Mouse (Mus musculus) embryo, embryonic 11 days (tissue): Measurements from ENCODE around the gene Tpp2.
A peak's percentile ranks its signal among the peaks of the same experiment; 100 is the strongest.
"Not testable (repeated sequence)": the region's sequence is repeated elsewhere in the genome, so short reads cannot be mapped to it uniquely, and the experiment has no call there.

ENCODE experiments used
- DNase-seq: peaks from one replicate; pipeline ENCODE4 v3.0.0-alpha.2; 2015

Gene Tpp2

DNA sequence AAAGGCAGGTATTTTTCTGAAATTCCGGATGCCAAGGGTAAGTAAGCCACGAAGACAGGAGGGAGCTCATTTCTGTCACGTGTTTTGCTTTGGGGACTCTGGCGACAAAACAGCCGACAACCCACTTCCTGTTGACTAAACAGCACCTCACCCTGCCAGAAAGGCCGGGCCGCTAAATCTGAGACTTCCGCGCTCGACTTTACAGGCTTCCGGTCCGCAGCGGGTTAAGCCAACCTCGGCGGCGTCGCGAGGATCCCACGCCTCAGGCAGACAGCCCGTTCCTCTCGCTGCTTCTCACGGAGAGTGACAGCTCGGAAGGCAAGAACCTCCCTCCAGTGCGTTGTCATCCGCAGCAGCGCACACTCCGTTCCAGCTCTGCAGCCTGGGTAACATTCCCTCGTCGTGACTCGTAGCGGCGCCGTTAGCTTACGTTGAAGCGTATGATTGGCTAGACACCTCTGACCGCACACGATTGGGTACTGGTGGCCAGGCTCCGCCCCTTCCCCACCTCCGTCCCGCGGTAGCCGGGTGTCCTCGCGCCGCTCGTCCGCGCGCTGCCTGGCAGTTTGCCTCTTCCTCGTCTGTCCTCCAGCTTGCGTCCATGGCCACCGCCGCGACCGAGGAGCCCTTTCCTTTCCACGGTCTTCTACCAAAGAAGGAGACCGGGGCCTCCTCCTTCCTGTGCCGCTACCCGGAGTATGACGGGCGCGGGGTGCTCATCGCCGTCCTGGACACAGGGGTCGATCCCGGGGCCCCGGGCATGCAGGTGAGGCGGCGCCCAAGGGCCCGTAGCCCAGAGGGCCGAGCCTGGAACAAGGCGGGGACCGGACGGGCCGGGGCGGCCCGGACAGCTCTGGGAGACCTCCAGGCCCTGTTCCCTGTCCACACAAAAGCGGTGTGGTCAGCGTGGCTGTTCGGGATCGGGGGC is at the start of gene Tpp2:
Gene Tpp2 (plus strand): TSS at position 160 of the 928 bp plus-strand sequence.
- DNase-seq, result peak; percentile 99

DNA sequence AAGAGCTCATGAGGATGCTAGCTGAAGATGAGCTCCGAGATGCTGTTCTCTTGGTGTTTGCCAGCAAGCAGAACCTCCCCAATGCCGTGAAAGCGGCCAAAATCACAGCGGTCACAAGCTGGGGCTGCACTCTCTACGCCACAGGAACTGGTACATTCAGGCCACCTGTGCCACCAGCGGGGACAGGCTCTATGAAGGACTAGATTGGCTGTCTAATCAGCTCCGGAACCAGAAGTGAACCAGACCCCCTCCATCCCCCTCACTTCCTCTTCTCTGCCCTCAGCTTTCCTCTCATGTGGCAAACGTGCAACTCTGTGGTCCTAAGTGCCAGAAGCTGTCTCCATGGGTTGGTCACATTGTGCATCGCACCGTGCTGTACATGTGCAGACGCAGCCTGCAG is 45.1 kb upstream of the Tpp2 start:
- not testable (repeated sequence) for DNase-seq

DNA sequence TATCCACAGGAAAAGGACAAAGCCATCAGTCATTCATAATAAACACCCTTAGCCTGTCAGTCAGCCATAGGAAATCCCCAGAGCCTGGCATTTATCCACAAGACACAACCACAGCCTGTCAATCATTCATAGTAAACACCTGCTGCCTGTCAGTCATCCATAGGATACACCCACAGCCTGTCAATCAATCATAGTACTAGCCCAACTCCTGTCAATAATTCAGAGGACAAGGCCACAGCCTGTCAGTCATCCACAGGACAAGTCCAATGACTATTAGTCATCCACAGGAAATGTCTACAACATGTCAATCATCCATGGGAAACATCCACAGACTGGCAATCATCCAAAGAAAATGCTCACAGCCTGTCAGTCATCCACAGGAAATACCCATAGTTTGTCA is 37.7 kb upstream of the Tpp2 start:
- no peak for DNase-seq

DNA sequence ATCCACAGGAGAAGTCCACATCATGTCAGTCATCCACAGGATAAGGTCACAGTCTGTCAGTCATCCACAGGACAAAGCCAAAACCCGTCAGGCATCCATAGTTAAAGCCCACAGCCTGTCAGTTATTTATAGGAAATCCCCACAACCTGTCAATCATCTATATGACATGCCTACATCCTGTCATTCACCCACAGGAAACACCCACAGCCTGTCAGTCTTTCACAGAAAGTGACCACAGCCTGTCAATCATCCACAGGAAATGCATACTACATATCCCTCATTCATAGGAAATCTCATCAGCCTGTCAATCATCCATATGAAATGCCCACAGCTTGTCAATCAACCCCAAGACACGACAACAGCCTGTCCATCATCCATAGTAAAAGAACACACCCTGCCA is 36.3 kb upstream of the Tpp2 start:
- no peak for DNase-seq

DNA sequence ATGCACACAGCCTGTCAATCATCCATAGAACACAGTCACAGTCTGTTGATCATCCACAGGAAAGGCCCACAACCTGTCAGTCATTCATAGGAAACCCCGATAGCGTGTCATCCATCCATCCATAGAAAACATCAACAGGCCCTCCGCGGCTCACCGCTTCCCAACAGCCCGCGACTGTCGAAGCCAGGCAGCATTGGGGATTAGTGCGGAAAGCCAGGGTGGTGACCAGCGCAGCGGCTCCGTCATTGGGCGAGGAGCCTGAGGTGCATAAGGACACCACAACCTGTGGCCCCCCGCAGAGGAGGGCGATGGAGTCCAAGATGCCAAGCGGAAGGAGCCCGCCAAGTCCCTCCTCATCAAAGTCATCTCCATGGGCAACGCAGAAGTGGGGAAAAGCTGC is 35.5 kb upstream of the Tpp2 start:
- no peak for DNase-seq

DNA sequence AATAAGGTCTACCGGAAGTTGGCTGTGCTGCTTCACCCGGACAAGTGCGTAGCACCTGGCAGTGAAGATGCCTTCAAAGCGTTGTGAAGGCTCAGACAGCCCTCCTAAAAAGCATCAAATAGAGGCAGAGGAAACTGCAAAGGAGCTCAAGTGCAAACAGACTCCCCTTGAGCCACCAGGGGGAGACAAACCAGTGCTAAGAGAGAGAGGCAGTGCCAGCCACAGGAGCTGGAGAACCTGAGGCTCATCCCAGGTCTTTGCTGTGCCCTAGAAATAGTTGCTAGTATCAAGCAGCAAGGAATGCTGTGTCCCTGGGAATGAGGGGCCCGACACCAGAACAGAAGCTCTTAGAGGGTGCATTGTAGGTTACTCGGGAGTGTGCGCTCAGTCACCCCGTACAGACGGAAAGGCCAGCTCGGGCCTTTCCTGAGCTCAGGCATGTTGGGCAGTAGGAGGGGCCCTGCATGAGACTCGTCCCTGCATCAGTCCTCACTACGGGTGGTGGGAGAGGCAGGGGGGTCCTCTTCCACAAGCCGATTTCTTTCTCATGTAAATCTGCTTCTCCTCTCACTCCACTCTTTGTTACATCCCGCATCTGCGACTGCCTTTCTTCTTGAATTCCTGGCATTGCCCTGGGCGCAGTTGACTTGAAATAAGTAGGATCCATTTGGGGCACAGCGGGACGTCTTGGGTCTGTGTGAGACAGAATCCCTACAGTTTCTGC is 34.3 kb upstream of the Tpp2 start:
- peak; percentile 90 for DNase-seq

DNA sequence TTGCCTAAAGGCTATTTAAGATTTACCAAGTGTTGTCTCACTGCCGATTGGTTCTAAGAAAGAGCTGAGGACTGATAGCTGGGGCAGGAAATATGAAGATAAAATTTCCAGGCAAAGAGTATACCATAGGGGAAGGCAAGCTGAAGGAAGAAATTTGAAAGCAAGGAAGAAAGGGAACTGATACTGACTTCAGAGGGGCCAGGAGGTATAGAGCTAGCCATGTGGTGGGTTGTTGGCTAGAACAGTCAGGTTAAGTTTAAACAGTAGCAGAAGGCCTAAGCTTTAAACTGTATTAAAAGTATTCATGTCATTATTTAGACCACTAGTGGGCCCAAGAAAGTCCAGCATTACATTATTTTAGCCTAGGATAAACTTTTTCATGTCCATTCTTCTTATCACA is 31.0 kb upstream of the Tpp2 start:
- no peak for DNase-seq

DNA sequence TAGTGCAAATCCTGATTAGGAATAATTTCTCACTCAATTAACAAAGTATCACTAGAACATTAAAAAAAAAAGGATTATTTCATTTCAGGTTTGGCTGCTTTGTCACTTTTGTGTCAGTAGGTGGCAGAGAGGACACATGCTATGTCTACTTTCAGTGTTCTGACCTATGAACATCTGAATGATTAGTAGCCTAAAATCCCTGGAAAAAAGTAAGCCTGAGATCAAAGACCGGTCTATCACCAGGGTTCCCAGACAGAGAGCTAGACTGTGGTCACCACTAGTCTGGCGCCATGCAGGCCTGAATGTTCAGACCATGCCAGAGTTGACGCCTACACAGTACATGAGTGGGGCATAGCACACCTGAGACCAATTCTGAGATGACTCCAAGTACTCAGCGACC is 30.6 kb upstream of the Tpp2 start:
- peak; percentile 32 for DNase-seq

DNA sequence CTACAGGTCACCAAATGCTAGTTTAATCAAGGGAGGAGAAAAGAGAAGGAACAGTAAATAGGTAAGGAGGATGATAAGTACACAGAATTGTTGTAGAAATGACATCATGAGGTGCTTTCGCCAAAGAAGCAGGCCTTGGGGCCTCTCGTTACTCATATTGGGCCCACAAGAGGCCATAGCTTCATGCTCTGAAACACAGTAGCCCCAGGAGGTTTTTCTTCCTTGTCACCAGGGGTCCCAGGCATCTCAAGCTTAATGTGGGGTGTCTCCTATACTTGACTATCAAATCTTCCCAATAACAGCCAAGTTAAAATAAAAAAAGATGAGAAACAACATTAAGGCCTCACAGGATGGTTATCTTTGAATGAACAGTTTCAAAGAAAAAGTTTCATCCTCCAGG is 18.0 kb upstream of the Tpp2 start:
- no peak for DNase-seq

DNA sequence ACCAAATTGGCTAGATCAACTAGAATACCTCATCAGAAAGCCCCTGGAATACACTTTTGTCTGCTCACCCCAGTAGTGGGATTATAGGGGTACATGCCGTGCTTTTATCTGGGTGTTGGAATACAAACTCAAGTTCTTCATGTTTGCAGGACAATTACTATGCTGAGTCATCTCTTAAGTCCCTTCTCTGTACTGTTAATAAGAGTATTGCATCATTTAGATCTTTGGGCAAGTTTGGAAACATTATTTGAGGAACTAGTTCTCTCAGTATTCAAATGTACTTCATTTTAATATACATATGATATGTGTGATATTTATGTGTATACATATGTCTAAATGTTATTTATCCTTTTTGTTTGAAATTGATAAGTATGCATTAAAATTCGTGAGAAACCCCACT is 16.6 kb upstream of the Tpp2 start:
- no peak for DNase-seq

DNA sequence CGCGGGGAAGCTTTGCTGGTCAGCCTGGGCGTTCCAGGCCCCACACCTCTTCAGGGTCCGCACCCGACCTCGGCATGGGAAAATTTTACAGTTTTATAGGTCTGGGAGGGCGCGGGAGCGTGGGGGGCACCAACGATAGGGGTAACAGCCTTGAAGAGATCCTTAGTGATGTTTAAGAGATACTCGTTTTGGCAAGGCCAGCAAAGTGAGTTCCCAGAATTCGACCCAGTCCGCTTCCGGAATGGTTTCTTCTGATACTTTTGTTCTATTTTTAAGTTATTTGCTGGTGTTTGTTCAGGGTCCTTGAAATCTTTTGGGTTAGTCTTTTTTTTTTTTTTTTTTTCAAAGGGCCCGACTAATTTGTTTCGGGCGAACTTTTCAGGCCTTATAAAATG is 966 bp downstream of the Tpp2 start:
- DNase-seq, result no peak

DNA sequence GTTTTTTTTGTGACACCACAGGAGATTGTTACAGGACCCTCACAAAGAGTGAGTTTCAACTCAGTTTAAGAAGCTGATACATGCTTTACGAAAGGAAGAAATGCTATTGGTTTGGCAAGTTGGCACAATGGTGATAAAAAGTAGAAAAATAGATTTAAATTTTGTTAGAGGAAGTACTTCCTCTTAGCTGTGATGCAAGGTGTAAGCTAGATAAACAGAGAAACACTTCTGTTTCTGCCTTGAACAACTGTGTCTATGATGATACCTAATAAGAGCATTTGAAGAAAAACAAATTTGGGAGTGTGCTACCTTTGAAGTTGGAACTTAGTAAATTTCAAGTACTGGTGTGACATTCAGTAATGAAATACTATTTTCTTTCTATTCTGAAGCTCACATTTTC is 5.9 kb downstream of the Tpp2 start:
- DNase-seq, result no peak

DNA sequence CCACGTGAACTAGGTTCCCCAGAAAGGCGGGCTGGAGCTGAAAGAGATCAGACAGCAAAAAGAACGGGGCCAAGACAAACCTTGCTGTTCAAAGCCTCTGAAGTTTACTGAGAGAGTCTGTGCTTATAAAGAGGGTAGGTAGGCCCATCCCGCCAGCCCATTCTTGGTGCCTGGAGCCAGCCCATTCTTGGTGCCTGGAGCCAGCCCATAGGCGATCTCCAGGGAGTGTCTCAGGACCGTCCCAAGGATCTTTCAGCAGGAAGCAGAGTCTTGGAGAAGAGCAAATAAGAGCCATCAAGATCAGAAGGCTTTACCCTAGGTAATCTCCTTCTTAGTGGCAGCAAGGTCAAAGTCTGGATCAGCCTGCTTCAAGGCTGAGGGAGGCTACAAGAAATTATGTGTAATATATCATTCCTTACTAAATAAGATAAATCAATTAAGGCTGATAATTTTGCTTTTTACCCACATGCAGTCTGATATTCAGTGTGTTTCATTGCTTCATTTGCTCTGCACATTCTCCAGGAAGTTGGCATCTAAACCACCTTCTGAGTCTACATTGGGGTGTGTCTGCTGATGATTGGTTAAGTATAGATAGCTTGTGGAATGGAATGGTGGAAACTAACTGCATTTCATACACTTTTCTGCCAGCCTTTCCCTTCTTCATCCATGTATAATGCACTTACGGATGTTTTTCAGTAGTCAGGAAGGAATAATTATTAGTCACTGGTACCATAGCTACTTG is 8.2 kb downstream of the Tpp2 start:
- no peak for DNase-seq

DNA sequence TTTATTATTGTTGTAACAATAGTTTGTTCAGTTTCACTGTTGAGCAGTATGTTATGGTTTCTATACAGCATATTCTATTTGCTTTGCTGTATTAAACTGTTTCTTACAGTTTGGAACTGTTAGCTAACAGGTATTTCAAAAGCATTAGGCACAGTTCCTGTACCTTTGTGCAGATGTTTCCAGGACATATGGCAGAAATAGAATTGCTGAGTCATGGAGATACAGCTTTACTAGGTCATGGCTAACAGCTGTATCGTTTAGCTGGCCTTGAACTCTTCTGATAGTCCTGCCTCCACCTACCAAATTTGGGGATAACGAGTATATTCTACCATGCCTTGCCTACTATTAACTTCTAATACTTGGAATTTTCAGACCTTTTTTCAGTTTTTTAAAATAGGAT is 9.4 kb downstream of the Tpp2 start:
- no peak for DNase-seq

DNA sequence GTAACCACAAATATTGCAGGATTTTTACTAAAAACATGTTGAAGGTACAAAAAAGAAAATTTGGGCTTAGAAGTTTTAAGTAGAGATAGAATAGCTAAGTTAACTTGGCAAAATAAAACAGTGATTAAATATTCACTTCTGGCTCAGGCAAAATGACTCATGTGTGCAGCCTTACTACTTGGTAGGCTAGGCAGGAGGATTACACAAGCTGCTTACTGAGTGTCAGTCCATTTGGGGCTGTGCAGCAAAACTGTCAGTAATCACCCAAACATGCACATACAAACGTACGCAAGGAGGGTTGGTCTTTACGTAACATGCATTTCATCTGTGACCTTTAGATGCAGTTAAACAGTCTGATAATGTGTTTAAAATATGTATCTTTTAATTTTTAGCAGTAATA is 20.2 kb downstream of the Tpp2 start:
- no peak for DNase-seq

DNA sequence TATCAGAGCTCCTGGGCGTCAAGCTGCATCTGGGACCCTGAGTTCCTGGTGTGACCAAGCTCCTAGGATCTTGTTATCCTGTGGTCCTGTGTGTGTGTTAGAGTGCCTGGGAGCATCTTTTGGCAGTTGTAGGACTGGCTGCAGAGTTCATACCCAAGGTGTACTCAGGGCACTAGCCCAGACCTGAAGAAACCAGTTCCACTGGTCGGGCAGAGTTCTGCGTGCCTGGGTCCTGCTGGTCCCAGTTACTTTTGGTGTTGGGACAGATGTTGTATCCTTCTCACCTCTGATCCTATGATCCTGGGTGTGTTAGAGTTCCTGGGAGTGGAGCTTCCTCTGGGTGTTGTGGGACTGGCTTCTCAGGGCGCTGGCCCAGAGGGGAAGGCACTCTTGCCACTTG is 30.9 kb downstream of the Tpp2 start:
- DNase-seq, result no peak

DNA sequence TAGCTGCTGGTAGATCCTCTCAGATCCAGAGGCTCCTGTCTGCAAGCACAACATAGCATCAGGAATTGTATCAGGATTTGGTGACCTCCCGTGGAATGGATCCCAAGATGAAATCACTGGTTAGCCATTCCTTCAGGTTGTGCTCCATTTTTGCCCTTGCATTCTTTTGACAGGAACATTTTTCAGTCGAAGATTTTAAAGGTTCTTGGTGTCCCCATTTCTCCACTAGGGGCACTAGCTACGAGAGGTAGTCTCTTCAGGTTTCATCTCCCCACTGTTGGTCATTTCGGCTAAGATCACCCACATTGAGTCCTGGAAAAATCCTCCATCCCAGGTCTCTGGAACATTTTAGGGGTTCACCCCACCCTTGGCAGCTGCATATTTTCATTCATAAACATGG is 33.3 kb downstream of the Tpp2 start:
- peak; percentile 7 for DNase-seq

DNA sequence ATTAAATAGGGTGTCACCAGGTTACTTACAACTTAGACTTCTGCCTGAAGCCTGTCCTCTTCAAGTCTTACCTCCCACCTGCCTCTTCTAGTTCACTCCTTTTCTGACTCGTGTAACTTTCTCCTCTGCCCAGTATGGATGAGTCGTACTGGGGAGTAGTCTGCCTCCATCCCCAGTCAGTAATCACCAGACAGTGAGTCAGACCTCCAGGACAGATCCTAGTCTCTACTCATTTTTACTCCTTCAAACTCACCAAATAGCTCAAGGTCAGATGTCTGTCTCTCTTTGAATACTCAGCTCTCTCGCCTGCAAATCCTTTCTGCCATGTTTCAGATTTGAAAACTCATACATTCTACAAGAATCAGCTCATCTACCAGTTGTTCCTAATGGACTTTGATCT is 35.9 kb downstream of the Tpp2 start:
- DNase-seq, result no peak

DNA sequence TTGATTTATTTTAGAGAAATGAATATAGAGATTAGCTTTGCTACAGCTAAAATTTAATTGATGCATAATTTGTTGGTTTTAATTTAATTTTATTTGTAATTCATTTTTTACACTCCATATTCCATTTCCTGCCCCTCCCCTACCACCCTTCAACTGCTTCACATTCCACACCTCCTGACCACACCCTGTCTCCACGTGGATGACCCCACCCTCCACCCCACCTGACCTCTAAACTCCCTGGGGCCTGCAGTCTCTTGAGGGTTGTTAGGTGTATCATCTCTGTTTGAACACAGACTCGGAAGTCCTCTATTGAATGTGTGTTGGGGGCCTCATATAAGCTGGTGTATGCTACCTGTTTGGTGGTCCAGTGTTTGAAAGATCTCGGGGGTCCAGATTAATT is 37.6 kb downstream of the Tpp2 start:
- no peak for DNase-seq

DNA sequence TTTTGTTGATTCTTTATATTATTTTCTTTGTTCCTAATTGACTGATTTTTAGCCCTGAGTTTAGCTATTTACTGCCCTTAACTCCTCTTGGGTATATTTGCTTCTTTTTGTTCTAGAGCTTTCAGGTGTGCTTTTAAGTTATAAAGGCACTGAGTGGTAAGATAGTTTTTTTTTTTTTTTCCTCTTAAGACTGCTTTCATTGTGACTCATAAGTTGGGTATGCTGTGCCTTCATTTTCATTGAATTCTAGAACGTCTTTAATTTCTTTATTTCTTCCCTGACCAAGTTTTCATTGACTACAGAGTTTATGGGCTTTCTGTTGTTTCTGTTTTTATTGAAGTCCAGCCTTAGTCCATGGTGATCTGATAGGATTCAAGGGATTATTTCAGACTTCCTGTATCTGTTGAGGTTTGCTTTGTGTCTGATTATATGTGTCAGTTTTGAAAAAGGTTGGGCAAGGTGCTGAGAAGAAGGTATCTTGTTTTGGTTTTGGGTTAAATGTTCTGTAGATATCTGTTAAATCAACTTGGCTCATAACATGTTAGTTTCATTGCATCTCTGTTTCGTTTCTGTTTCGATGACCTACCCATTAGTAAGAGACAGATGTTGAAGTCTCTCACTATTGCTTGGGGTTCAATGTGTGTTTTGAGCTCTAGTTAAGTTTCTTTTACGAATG is 63.6 kb downstream of the Tpp2 start:
- no peak for DNase-seq

DNA sequence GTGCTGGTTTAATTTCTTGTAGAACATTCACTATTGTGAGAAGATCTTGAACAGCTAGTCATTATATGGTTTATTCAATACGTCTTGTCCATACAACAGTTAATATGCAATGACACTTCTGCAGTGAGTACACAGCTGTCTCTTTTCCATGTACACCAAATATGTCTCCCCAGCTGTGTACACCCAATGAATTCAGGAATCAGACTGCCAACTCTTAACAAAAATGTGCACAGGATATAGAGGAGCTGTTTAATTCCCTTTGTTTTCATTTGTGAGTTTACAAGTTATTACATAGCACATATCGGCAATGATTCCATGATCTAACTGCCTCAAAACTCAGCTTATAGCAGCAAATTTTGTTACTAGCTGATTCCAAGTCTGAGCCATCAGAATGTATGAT is 71.1 kb downstream of the Tpp2 start:
- no peak for DNase-seq

DNA sequence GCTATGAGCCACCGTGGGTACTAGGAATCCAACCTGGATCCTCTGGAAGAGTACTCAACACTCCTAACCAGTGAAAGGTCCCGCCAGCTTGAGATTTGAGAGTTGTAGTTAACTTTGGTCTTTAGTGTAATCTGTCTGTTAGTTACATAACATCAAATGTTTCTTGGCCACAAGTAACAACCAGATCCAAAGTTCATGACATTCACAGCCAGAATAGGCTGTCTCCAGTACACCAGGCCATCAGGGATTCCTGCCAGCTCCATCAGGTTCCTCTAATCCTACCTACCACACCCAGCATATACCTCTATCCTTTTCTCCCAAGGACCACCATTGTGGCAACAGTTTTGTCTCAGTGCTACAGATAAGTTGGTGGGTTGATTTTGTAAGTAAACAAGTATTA is 82.1 kb downstream of the Tpp2 start:
- no peak for DNase-seq

DNA sequence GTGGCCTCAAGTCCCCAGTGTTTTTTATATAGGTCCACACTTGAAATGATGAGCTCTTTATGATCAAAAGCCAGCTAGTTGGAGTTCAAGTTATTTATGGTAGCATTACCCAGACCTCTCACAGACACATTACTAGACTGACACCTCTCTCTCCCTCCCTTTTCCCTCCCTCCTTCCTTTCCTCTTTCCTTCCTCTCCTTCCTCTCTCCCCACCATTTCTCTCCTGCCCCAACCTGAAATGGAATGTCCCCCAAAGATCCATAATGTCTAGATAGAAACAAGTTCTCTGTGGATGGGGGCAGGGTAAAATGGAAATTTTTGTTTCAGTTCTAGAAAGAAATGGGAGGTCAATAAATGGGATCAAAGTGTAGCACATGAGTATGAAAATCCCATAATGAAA is 86.5 kb downstream of the Tpp2 start, which contains the start of gene Mettl21c:
Gene Mettl21c (minus strand): TSS at position 101 of the 400 bp plus-strand sequence.
- DNase-seq, result no peak
